Mouse (Mus musculus): ENCODE data around the gene Pole4. TPM values are rescaled to one million over a fixed set of nuclear protein-coding genes. Genes with fewer than 3 reads are reported as not detected.

The Pole4 gene
- total and polyA plus RNA-seq, 3 experiments = 49.7 to 178 (median 79.8) TPM

DNA sequence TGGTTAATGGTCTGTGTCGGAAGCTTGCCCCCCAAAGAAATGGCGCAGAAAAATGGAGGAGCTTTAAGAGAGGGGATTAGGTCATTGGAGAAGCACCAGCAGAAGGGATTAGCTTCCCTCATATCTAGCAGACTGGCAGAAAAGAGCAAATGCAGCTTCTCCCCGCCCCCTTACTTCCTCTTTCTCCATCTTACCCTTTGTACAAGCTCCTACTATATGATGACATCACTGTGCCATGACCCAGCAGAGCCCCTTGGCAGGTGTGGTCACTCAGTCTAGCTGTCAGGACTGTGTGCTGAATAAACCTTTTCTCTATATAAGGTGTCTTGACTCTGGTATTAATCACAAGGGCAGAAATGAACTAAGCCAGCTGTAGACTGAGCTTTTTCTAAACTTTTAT, 10.5 kb upstream of the Pole4 start (continued):
- TF ChIP-seq MYC (IDR thresholded peaks at IDR 0.05; ENCODE audit: low read depth, low read length) (no peak), JUND (conservative IDR thresholded peaks at IDR 0.05; ENCODE audit: low read depth, low read length) (peak; percentile 39; the same call in 1 of the 2 replicates), MAX (IDR thresholded peaks at IDR 0.05; ENCODE audit: low read length) (no peak), NELFE (IDR thresholded peaks at IDR 0.05; ENCODE audit: low read depth, low read length) (0 out of 2 replicates have a peak, but pooled peaks have one; percentile 21), RCOR1 (conservative IDR thresholded peaks at IDR 0.05; ENCODE audit: low read depth, low read length) (no peak), ZMIZ1 (IDR thresholded peaks at IDR 0.05; ENCODE audit: low read depth, low read length) (no peak), USF2 (conservative IDR thresholded peaks at IDR 0.05; ENCODE audit: low read depth, low read length) (no peak), USF1 (IDR thresholded peaks at IDR 0.05; ENCODE audit: low read depth, low read length) (no peak), JUN (IDR thresholded peaks at IDR 0.05; ENCODE audit: insufficient read depth, low read depth, low read length) (peak; percentile 42), ZKSCAN1 (IDR thresholded peaks at IDR 0.05; ENCODE audit: borderline replicate concordance, low read depth, low read length) (no peak), POLR2AphosphoS2 (IDR thresholded peaks at IDR 0.05; ENCODE audit: low read depth, low read length) (no peak), IRF4 (IDR thresholded peaks at IDR 0.05; ENCODE audit: low read depth, low read length) (no peak; the same call in 1 of the 2 replicates), CHD2 (IDR thresholded peaks at IDR 0.05; ENCODE audit: low read length) (no peak), ELF1 (IDR thresholded peaks at IDR 0.05; ENCODE audit: low read depth, low read length) (peak; percentile 60), BHLHE40 (IDR thresholded peaks at IDR 0.05; ENCODE audit: low read depth, low read length) (no peak)

DNA sequence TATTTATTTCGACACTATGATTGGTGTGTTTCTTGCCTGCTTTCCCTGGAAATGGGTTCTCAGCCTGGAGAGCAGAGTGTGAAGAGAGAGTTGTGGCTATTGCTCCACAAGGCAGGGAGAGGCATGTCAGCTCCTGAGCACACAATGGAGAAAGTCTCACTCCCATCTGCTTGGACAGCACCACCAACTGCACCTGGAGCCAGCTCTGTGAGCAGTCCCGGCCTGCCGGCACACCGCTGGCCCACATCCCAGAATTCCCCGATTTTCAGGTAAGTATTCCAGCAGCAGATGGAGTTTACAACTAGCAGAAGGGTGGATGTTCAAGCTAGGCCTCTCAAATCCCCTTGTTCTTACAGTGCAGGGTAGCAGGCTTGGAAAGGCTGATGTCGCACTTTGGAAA, 10.1 kb upstream of the Pole4 start:
- no peak for TF ChIP-seq RAD21 (IDR thresholded peaks at IDR 0.05; ENCODE audit: low read depth, low read length)
- no peak for TF ChIP-seq TBP (conservative IDR thresholded peaks at IDR 0.05; ENCODE audit: low read depth, low read length)
- TF ChIP-seq E2F4 (IDR thresholded peaks at IDR 0.05; ENCODE audit: insufficient replicate concordance, low read depth, low read length) = no peak
- TF ChIP-seq SIN3A (IDR thresholded peaks at IDR 0.05; ENCODE audit: low read length) = 0 out of 2 replicates have a peak, but pooled peaks have one; percentile 26
- no peak for TF ChIP-seq JUND (conservative IDR thresholded peaks at IDR 0.05; ENCODE audit: low read depth, low read length)
- TF ChIP-seq GABPA (IDR thresholded peaks at IDR 0.05; ENCODE audit: insufficient replicate concordance, low read depth, low read length) = no peak
- TF ChIP-seq UBTF (IDR thresholded peaks at IDR 0.05; ENCODE audit: low read depth, low read length) = peak; percentile 18; the same call in 1 of the 2 replicates
- Histone ChIP-seq H3K4me3 (replicated peaks in 1 of 3; ENCODE audit: low read depth in 2 of 3, low read length in 2 of 3, poor library complexity in 1 of 3) (peak overlapping the region in 2 of 3 experiments; percentile 26 to 35), H3K79me2 (replicated peaks; ENCODE audit: control insufficient read depth, extremely low read depth, insufficient read depth, poor library complexity, severe bottlenecking) (no peaks in the 10 kb centered on the region), H3K27ac (ENCODE audit: insufficient read depth, low read depth) (peak overlapping the region; percentile 88), H3K4me2 (ENCODE audit: insufficient read depth, low read depth, poor library complexity, severe bottlenecking) (peak overlapping the region; percentile 92), H3K9me3 (replicated peaks; ENCODE audit: low read length) (no peaks in the 10 kb centered on the region), H3K36me3 (replicated peaks in 1 of 2; ENCODE audit: control insufficient read depth in 1 of 2, insufficient read depth in 1 of 2, low read length in 1 of 2) (no peaks in the 10 kb centered on the region), H3K27me3 (replicated peaks) (no peaks in the 10 kb centered on the region), H3K4me1 (ENCODE audit: control insufficient read depth in 1 of 2, insufficient read depth in 2 of 2) (peaks cover 12 to 40% of the 10 kb centered on the region in 2 experiments), H3K9ac (ENCODE audit: insufficient read depth, low read depth) (peak overlapping the region; percentile 45)
- dilution Hi-C loops (cut with MboI; ENCODE audit: extremely low pct_ligation_motif_present, extremely low pct_unique_long_range_greater_than_20kb, low sequenced_read_pairs) (no loop called here), in situ Hi-C loops (cut with MboI; ENCODE audit: low pct_ligation_motif_present, low pct_unique_long_range_greater_than_20kb, low sequenced_read_pairs) (loop anchor here (25.0 kb wide), 1 partner anchor 753 kb away; the partner anchor contains the start of gene Mrpl19)
- no peak for DNase-seq (ENCODE audit: extremely low read depth)
